Mouse (Mus musculus) monocyte, adult 2 months (primary cell): ENCODE results near the gene Cyp3a13.
"Not testable (repeated sequence)": the region's sequence is repeated elsewhere in the genome, so short reads cannot be mapped to it uniquely, and the experiment has no call there.

Experiments used
- DNase-seq, 2 experiments: peaks; one replicate each; pipeline ENCODE4 v3.0.0; 2022; ENCODE audit warnings: low spot score in 2 of 2, low read depth in 1 of 2

Gene Cyp3a13

DNA sequence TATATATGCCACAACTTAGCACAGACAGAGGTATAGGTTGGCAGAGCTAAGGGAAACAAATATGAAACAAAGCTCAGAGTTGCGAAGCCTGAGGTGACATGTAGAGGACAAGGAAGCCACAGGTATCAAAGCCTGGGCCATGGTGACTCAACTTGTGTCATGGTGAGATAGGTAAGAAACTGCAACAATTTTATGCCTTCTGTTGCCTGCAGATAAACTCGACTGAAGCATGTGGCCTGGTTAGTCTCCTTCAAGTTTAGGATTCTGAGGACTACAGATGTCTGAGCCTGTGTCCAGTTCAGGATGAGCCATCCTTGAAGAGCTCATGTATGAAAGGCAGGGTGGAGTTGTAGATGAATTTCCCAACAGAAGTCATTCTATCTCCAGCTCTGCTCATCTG is 46.4 kb downstream of the Cyp3a13 start:
- DNase-seq, result no peak

DNA sequence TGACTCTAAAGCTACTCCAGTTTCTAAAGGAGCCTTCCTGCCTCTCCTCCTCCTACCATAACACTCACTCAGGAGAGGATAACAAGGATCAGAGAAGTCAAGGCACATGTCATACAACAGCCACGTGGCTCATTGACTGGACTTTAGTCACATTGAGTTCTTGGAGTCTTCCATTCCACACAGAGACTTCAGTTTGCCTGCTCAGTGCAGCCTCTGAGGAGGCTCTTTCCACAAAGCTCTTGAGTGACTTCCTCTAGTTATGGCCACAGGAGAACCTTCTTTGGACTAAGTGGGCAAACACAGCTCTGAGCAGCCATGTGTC is 49.1 kb downstream of the Cyp3a13 start:
- DNase-seq, result not testable (repeated sequence)

GRCm38 (mm10) chr5:137871644-137872380 is 49.6 kb downstream of the Cyp3a13 start, which contains the start of gene Pilrb2:
Gene Pilrb2 (minus strand): TSS chr5:137871815.
- DNase-seq, result not testable (repeated sequence)

DNA sequence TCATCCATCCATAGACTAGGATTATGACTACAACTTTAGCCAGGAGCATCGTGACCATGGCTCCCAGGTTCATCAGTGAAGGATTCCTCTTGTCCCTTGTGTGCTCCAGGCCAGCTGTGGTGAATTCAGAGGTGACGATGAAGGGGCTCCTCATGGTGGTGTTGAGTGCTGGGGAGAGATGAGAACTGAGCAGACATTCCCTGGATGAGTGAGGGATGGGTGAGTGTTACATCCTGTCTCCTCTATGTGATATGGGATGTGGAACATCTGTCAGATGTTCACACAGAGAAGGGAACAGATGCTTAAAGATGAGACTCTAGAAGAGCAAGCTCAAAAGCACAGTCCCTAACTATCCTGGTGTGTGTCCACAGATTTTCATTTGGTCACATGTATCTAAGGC is 52.8 kb downstream of the Cyp3a13 start:
- DNase-seq, result not testable (repeated sequence)

DNA sequence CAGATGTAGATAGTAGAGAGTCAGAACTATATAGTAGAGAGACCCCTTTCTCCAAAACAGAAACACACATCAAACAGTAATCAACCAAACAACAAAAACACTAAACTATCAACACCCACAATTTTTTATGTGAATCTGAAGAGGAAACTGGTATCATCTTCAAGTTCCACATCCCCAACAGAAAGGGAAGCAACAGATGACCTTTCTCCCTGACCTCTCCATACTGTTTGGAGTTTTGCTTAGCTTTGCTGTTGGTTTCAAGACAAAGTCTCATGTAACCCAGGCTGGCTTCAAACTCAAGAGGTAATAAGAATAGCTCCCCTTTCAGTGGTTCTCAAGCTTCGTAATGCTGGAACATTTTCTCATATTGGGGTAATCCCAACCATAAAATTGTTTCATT is 57.4 kb downstream of the Cyp3a13 start:
- not testable (repeated sequence) for DNase-seq

- DNase-seq, result peak in 1 of 2 experiments; percentile 45
These were observed 63.3 kb downstream of the Cyp3a13 start, which contains the start of gene Pilrb1 for GRCm38 (mm10) chr5:137857960-137858710. Gene Pilrb1 (minus strand): TSS chr5:137858106.

GRCm38 (mm10) chr5:137856870-137857269 is 64.5 kb downstream of the Cyp3a13 start:
- DNase-seq, result not testable (repeated sequence)

GRCm38 (mm10) chr5:137854907-137855306 is 66.5 kb downstream of the Cyp3a13 start:
- not testable (repeated sequence) for DNase-seq

- not testable (repeated sequence) for DNase-seq
These were observed 71.1 kb downstream of the Cyp3a13 start for GRCm38 (mm10) chr5:137850313-137850712.
